Mouse (Mus musculus): ENCODE results near the gene Trim12a. TPM values are rescaled to one million over a fixed set of nuclear protein-coding genes. Genes with fewer than 3 reads are reported as not detected.
A peak's percentile ranks its signal among the peaks of the same experiment; 100 is the strongest.
"Not testable (repeated sequence)": the region's sequence is repeated elsewhere in the genome, so short reads cannot be mapped to it uniquely, and the experiment has no call there.

Gene Trim12a
- polyA plus RNA-seq (2012; rRNA removed): 2.8 and 5.9 TPM in 2 replicates

DNA sequence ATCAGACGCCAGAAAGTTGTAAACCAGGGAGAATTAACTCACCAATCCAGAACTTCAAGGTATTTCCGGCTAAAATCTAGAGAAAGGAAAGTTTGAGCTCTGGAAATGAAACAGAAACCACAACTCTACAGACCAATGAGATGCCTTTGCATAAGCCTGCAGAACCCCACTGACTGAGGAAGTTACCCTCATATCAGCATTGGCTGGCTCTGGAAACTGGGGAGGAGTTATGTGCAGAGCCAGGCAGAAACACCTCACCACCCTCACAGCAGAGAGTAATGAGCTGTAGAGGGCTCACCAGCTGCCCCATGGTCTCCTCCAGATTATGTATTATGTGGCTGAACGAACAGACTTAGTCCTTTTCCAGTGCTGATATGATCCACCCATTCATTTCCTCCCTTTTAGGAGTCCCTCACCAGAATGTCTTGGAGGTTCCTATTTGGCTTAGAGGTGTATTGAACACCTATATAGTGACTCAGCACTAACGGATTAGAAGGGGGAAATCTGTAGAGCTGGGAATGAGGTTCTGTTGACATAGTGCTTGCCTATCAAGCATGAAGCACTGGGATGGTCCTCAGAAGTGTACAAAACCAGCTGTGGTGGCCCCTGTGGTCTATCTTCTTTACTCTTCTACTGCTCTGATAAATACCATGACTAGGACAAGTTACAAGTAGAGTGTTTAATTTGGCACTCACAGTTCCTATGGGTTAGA lies at the start of gene Trim12a:
Gene Trim12a, minus strand, starts transcription at position 98 of the 712 bp plus-strand sequence.
- 7% methylated on average over 4 of the region's 4 CpGs for WGBS
- H3K36me3 ChIP-seq (ENCODE audit: control insufficient read depth, insufficient read depth, low read length); H3K4me1 ChIP-seq (ENCODE audit: control insufficient read depth, insufficient read depth, insufficient read length, low read length); H3K27me3 ChIP-seq (ENCODE audit: control insufficient read depth, insufficient read depth, low read length): not testable (repeated sequence)
- Histone ChIP-seq H3K4me3 (ENCODE audit: low read depth, low read length) (peak within 1 kb of the TSS; percentile 86), H3K27ac (ENCODE audit: insufficient read depth, low read depth, low read length) (peak within 1 kb of the TSS; percentile 97)

DNA sequence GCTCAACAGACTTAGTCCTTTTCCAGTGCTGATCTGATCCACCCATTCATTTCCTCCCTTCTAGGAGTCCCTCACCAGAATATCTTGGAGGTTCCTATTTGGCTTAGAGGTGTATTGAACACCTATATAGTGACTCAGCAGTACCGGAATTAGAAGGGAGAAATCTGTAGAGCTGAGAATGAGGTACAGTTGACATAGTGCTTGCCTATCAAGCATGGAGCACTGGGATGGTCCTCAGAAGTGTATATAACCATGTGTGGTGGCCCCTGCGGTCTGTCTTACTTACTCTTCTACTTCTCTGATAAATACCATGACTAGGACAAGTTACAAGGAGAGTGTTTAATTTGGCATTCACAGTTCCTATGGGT lies 38.3 kb upstream of the Trim12a start:
- no peak overlapping the region for H3K4me3 ChIP-seq (ENCODE audit: low read depth, low read length)
- no peaks in the 10 kb centered on the region for H3K36me3 ChIP-seq (ENCODE audit: control insufficient read depth, insufficient read depth, low read length)
- peak overlapping the region; percentile 42 for H3K27ac ChIP-seq (ENCODE audit: insufficient read depth, low read depth, low read length)
- TF ChIP-seq POLR2A (IDR thresholded peaks at IDR 0.05; ENCODE audit: low read depth, low read length): no peak
- no peak for TF ChIP-seq CTCF (IDR thresholded peaks at IDR 0.05; ENCODE audit: extremely low read depth, insufficient read length, insufficient replicate concordance, low read depth, low read length)
- WGBS: 50% methylated on average over 2 of the region's 2 CpGs
- 0 out of 2 replicates have a peak, but pooled peaks cover 3% of the 10 kb centered on the region for H3K4me1 ChIP-seq (ENCODE audit: control insufficient read depth, insufficient read depth, insufficient read length, low read length)
- no peaks in the 10 kb centered on the region for H3K27me3 ChIP-seq (ENCODE audit: control insufficient read depth, insufficient read depth, low read length)

DNA sequence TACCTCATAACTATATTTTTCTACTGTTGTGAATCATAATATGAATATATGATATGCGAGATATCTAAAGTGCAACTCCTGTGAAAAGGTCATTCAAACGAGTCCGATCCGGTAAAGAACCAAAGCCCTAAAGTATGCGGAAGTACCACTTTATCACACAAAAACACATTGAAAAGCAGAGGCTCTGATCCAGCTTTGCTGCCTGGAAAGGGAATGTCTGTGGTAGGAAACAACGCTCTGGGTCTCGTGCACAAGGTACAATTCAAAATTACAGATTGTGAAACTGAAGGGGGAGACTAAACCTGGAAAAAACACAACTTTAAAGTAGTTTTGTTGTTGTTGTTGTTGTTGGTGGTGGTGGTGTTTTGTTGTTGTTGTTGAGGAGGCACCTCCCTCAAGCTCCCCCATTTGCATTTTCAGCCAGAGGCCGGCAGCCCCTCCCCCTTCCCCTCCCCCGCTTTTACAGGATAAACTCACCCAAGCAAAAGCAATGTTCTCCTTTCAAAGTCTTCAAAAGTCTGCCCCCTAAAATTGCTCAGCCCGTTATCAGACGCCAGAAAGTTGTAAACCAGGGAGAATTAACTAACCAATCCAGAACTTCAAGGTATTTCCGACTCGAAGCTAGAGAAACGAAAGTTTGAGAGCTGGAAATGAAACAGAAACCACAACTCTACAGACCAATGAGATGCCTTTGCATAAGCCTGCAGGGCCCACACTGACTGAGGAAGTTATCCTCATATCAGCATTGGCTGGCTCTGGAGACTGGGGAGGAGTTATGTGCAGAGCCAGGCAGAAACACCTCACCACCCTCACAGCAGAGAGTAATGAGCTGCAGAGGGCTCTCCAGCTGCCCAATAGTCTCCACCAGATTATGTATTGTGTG lies 37.7 kb upstream of the Trim12a start, which contains the start of gene Trim12c:
Gene Trim12c, minus strand, starts transcription at position 646 of the 883 bp plus-strand sequence.
- peaks cover 6% of the 10 kb centered on the region; the same call in 1 of the 2 replicates for H3K4me1 ChIP-seq (ENCODE audit: control insufficient read depth, insufficient read depth, insufficient read length, low read length)
- H3K27ac ChIP-seq (ENCODE audit: insufficient read depth, low read depth, low read length): peak within 1 kb of the TSS; percentile 89
- peak within 1 kb of the TSS; percentile 56 for H3K4me3 ChIP-seq (ENCODE audit: low read depth, low read length)
- under 1% methylated on average over 14 of the region's 14 CpGs for WGBS
- no peaks in the 10 kb centered on the region for H3K36me3 ChIP-seq (ENCODE audit: control insufficient read depth, insufficient read depth, low read length)
- no peaks in the 10 kb centered on the region for H3K27me3 ChIP-seq (ENCODE audit: control insufficient read depth, insufficient read depth, low read length)
- no peak for TF ChIP-seq CTCF (IDR thresholded peaks at IDR 0.05; ENCODE audit: extremely low read depth, insufficient read length, insufficient replicate concordance, low read depth, low read length)
- peak; percentile 37; the same call in 1 of the 2 replicates for TF ChIP-seq POLR2A (IDR thresholded peaks at IDR 0.05; ENCODE audit: low read depth, low read length)

DNA sequence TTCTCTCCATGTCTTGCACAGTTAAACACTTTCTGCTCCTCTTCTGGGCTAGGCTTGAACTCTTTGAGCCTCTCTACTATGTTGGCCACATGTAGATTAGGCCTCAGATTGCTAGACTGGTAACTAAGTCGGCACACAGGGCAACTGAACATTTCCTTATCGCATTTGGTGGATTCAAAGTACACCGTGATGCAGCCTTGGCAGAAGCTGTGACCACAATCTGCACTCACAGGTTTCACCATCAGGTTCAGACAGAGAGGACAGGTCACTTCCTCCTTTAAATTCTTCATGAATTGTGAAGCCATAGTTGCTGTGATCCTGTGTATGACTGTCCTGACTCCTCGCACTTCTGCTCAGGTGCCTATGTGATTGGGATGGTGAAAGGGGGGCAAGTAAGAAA lies 32.8 kb upstream of the Trim12a start:
- not testable (repeated sequence) for H3K27me3 ChIP-seq (ENCODE audit: control insufficient read depth, insufficient read depth, low read length); H3K4me1 ChIP-seq (ENCODE audit: control insufficient read depth, insufficient read depth, insufficient read length, low read length); H3K4me3 ChIP-seq (ENCODE audit: low read depth, low read length)
- Histone ChIP-seq H3K27ac (ENCODE audit: insufficient read depth, low read depth, low read length) (peak overlapping the region; percentile 77), H3K36me3 (ENCODE audit: control insufficient read depth, insufficient read depth, low read length) (peaks cover 11% of the 10 kb centered on the region)
- WGBS: 35% methylated on average over 4 of the region's 4 CpGs

DNA sequence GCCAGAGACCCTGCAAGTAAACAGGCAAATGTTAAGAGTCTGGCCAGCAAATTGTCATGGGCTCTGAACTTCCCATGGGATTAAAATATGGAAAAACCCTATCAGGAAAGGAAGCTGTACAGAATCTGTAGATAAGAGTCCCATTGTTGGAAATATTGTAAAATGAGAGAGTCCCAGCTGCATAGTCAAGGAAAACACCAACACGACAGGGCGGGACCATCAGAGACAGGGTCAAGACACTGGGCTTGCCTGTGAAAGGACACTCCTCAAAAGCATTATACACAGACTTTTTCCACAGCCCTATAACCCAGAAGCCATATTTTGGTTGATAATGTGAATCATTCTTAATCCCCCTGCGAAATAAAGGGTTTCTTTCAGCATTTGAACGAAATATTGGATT lies 25.5 kb upstream of the Trim12a start:
- 92% methylated on average over 4 of the region's 4 CpGs for WGBS
- not testable (repeated sequence) for H3K27ac ChIP-seq (ENCODE audit: insufficient read depth, low read depth, low read length); H3K4me3 ChIP-seq (ENCODE audit: low read depth, low read length)

DNA sequence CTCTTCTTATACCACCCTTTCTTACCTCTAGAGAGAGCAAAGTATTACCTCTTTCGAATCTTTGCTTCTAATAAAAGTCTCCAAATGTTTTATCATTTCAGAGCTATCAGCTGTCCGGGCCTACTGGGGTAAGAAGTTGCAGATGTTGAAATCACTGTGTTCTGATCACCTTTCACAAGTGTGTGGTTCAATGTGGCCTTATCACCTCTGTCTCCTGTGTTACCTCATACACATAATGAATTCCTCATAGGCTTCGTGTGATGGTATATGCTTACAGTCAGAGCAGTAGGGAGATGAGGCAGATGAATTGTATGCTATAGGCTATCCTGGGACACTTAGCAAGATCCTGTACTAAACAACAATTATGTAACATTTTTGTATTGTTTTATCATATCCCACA lies 20.3 kb upstream of the Trim12a start:
- WGBS: 74% methylated on average over 3 of the region's 3 CpGs
- H3K27me3 ChIP-seq (ENCODE audit: control insufficient read depth, insufficient read depth, low read length); H3K27ac ChIP-seq (ENCODE audit: insufficient read depth, low read depth, low read length); H3K36me3 ChIP-seq (ENCODE audit: control insufficient read depth, insufficient read depth, low read length); H3K4me3 ChIP-seq (ENCODE audit: low read depth, low read length); H3K4me1 ChIP-seq (ENCODE audit: control insufficient read depth, insufficient read depth, insufficient read length, low read length): not testable (repeated sequence)

More for the DNA sequence above, 25.5 kb upstream of the Trim12a start:
- H3K4me1 ChIP-seq (ENCODE audit: control insufficient read depth, insufficient read depth, insufficient read length, low read length); H3K27me3 ChIP-seq (ENCODE audit: control insufficient read depth, insufficient read depth, low read length): not testable (repeated sequence)
- peaks cover 10% of the 10 kb centered on the region; the same call in 1 of the 2 replicates for H3K36me3 ChIP-seq (ENCODE audit: control insufficient read depth, insufficient read depth, low read length)

DNA sequence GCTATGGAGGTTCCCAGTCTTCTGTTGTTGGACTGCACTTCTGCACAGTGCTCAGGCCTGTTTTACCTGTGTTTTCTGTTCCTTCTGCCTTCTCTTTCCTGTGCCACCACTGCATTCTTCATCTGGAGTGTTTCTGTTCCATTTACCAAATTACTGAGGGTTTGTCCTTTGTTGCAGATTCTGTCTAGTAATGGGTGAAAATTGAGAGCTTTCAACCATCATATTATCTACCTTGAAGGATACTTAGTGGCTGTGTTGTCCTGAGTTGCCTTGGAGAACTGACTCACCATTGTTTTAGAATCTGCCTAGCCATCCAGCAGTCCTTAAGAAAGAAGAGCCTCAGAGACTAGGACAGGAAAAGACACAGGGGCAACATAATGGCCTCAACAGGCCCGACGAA lies 13.9 kb upstream of the Trim12a start, which contains the start of gene Trim34b:
Gene Trim34b, plus strand, starts transcription at position 301 of the 400 bp plus-strand sequence.
- not testable (repeated sequence) for H3K27ac ChIP-seq (ENCODE audit: insufficient read depth, low read depth, low read length); H3K4me1 ChIP-seq (ENCODE audit: control insufficient read depth, insufficient read depth, insufficient read length, low read length); H3K27me3 ChIP-seq (ENCODE audit: control insufficient read depth, insufficient read depth, low read length); H3K36me3 ChIP-seq (ENCODE audit: control insufficient read depth, insufficient read depth, low read length); H3K4me3 ChIP-seq (ENCODE audit: low read depth, low read length)
- WGBS: 95% methylated on average over 2 of the region's 2 CpGs
